Mouse (Mus musculus): ENCODE measurements at regions not wholly inside any gene's neighbourhood (a gene's known extent, or its start where the extent isn't known, plus 50 kb on each side); places are given as distances from the start of the nearest gene placed in this dataset.

GRCm38 (mm10) chr2:45713997-45714396 is 596.8 kb upstream of the Zeb2 start:
- no peak for TF ChIP-seq ZC3H11A (IDR thresholded peaks at IDR 0.05; ENCODE audit: borderline replicate concordance, low read depth, low read length)
- TF ChIP-seq HCFC1 (IDR thresholded peaks at IDR 0.05; ENCODE audit: borderline replicate concordance, insufficient read depth, low read length): no peak
- TF ChIP-seq CHD2 (IDR thresholded peaks at IDR 0.05; ENCODE audit: low read depth, low read length): no peak
- TF ChIP-seq MAFK (IDR thresholded peaks at IDR 0.05; ENCODE audit: insufficient read depth, low read depth, low read length): no peak
- TF ChIP-seq ZNF384 (IDR thresholded peaks at IDR 0.05; ENCODE audit: low read depth, low read length): no peak

Measured in ES-E14 (cell line).